Mouse (Mus musculus) left cerebral cortex, adult 8-10 months (tissue): ENCODE measurements around the gene Sema4f. TPM values are rescaled to one million over a fixed set of nuclear protein-coding genes. Genes with fewer than 3 reads are reported as not detected.

Experiments used
- DNase-seq, 2 experiments: peaks; one replicate each; pipeline ENCODE4 v3.0.0; 2022; ENCODE audit warnings: low spot score in 2 of 2
- total RNA-seq, 4 experiments: library from RNA; stranded (reverse); gene quantifications; 2 replicates each; pipeline ENCODE4 v1.2.4; 2022

The Sema4f gene
- total RNA-seq, result 10 to 100 TPM; 35.0 to 36.1 (median 35.2) TPM

GRCm38 (mm10) chr6:82939167-82939912, at the start of gene Sema4f:
TSS of gene Sema4f (minus strand) at chr6:82939769.
- peak; percentile 31 to 88 for DNase-seq

GRCm38 (mm10) chr6:82987411-82987971, 47.9 kb upstream of the Sema4f start:
- DNase-seq, result no peak

- peak; percentile 19 to 43 for DNase-seq
These were observed 31.5 kb upstream of the Sema4f start for GRCm38 (mm10) chr6:82971031-82971430.

- DNase-seq, result no peak
These were observed 29.9 kb upstream of the Sema4f start for GRCm38 (mm10) chr6:82969249-82970084.

GRCm38 (mm10) chr6:82961664-82962063, 22.1 kb upstream of the Sema4f start:
- DNase-seq, result no peak

- no peak for DNase-seq
These were observed 17.1 kb upstream of the Sema4f start for GRCm38 (mm10) chr6:82956553-82957251.

- no peak for DNase-seq
These were observed 7.1 kb upstream of the Sema4f start, which contains the start of gene M1ap for GRCm38 (mm10) chr6:82946651-82947050. TSS of gene M1ap (plus strand) at chr6:82946902.

- DNase-seq, result no peak
These were observed 6.2 kb upstream of the Sema4f start for GRCm38 (mm10) chr6:82945750-82946149.

- DNase-seq, result no peak
These were observed 1.2 kb upstream of the Sema4f start for GRCm38 (mm10) chr6:82940765-82941164.

- no peak for DNase-seq
These were observed 4.8 kb downstream of the Sema4f start for GRCm38 (mm10) chr6:82934616-82935230.

- DNase-seq, result no peak
These were observed 12.0 kb downstream of the Sema4f start for GRCm38 (mm10) chr6:82927617-82928016.

- no peak for DNase-seq
These were observed 13.0 kb downstream of the Sema4f start for GRCm38 (mm10) chr6:82926528-82926927.

GRCm38 (mm10) chr6:82926106-82926505, 13.5 kb downstream of the Sema4f start:
- DNase-seq, result no peak

GRCm38 (mm10) chr6:82925005-82925404, 14.6 kb downstream of the Sema4f start:
- no peak for DNase-seq

GRCm38 (mm10) chr6:82921426-82922224, 17.9 kb downstream of the Sema4f start:
- no peak for DNase-seq

- no peak for DNase-seq
These were observed 20.0 kb downstream of the Sema4f start for GRCm38 (mm10) chr6:82919520-82919919.

- no peak for DNase-seq
These were observed 21.2 kb downstream of the Sema4f start for GRCm38 (mm10) chr6:82918371-82918770.

GRCm38 (mm10) chr6:82917778-82918129, 21.8 kb downstream of the Sema4f start:
- DNase-seq, result no peak

GRCm38 (mm10) chr6:82917076-82917777, 22.3 kb downstream of the Sema4f start:
- peak in 1 of 2 experiments; percentile 77 for DNase-seq

GRCm38 (mm10) chr6:82916459-82916858, 23.1 kb downstream of the Sema4f start:
- DNase-seq, result no peak
